Mouse (Mus musculus): Measurements from ENCODE around the gene Ldlrad3.

DNA sequence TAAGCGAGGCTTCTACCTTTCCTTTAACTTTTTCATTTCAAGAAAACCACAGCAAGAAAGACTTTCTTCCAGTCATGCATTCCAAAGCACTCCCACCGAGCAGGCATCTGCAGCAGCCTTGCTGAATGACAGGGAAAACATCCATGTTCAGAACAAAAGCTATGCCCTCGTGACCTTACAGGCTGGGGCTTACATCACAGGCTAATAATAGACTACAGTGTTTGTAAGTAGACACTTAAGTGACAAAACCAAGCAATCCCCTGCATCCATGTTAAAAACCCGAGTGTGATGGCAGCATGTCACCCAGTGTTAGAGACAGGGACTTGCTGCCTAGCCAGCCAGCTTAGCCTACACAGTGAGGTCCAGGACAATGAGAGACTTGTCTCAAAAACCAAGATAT, 180.0 kb downstream of the Ldlrad3 start:
- no peak for TF ChIP-seq CTCF (IDR thresholded peaks at IDR 0.05 in 2 of 3, conservative IDR thresholded peaks at IDR 0.05 in 1 of 3; ENCODE audit: control insufficient read depth in 1 of 3, insufficient read depth in 1 of 3, low read depth in 2 of 3, low read length in 3 of 3, poor library complexity in 1 of 3, severe bottlenecking in 1 of 3)
- no peak for TF ChIP-seq POLR2A (IDR thresholded peaks at IDR 0.05; ENCODE audit: control insufficient read depth in 1 of 2, insufficient read depth in 1 of 2, low read depth in 1 of 2, low read length in 2 of 2, poor library complexity in 1 of 2)
- no peak for TF ChIP-seq ETS1 (IDR thresholded peaks at IDR 0.05; ENCODE audit: low read depth, low read length)
- no peak for TF ChIP-seq E2F4 (IDR thresholded peaks at IDR 0.05; ENCODE audit: borderline replicate concordance, low read depth, low read length)
- TF ChIP-seq TAL1 (IDR thresholded peaks at IDR 0.05; ENCODE audit: low read length), result no peak
- TF ChIP-seq ZMIZ1 (IDR thresholded peaks at IDR 0.05; ENCODE audit: low read depth, low read length), result no peak
- no peak for TF ChIP-seq GABPA (IDR thresholded peaks at IDR 0.05; ENCODE audit: low read depth, low read length)
- no peak for TF ChIP-seq ZNF384 (IDR thresholded peaks at IDR 0.05; ENCODE audit: low read depth, low read length)
- no peak for TF ChIP-seq GATA1 (IDR thresholded peaks at IDR 0.05; ENCODE audit: low read depth, low read length)
- TF ChIP-seq KAT2A (conservative IDR thresholded peaks at IDR 0.05; ENCODE audit: low read depth, low read length), result no peak
- TF ChIP-seq MAX (IDR thresholded peaks at IDR 0.05; ENCODE audit: low read length), result no peak
- no peak for TF ChIP-seq POLR2AphosphoS2 (IDR thresholded peaks at IDR 0.05; ENCODE audit: low read length)
- TF ChIP-seq MEF2A (IDR thresholded peaks at IDR 0.05; ENCODE audit: extremely low read depth, insufficient replicate concordance, low read depth, low read length, poor library complexity, severe bottlenecking), result no peak
- TF ChIP-seq CHD2 (IDR thresholded peaks at IDR 0.05; ENCODE audit: low read length), result no peak
